Mouse (Mus musculus) heart, adult 8-10 months (tissue): ENCODE results near the gene Asb18. TPM values are rescaled to one million over a fixed set of nuclear protein-coding genes. Genes with fewer than 3 reads are reported as not detected.
A peak's percentile ranks its signal among the peaks of the same experiment; 100 is the strongest.

Experiments used
- DNase-seq: peaks from one replicate; pipeline ENCODE4 v3.0.0; 2022; ENCODE audit warnings: low spot score
- total RNA-seq, 4 experiments: library from RNA; stranded (reverse); gene quantifications; 2 replicates each; pipeline ENCODE4 v1.2.4; 2022

Asb18 gene
- total RNA-seq, result 10 to 100 TPM; 16.3 to 27.3 (median 23.7) TPM

DNA sequence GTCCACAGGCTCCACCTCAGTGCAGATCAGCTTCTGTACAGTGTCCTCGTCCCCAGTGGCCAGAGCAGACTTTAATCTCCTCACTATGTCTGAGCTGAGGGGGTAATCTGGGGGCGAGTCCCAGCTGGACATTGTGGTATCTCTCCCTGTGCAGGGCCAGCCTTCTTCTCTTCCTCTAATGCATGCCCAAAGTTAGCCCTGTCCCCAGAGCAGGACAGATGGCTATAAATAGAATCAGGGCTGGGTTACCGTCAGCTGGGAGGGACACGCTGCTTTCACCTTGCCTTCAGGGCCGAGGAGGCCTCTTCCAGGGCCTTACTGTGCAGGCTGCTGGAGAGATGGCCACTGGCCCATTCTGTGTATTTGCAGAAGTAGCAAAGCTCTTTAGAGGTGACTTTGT lies at the start of gene Asb18:
TSS of gene Asb18 (minus strand) at position 221 of the 400 bp plus-strand sequence.
- DNase-seq, result no peak

DNA sequence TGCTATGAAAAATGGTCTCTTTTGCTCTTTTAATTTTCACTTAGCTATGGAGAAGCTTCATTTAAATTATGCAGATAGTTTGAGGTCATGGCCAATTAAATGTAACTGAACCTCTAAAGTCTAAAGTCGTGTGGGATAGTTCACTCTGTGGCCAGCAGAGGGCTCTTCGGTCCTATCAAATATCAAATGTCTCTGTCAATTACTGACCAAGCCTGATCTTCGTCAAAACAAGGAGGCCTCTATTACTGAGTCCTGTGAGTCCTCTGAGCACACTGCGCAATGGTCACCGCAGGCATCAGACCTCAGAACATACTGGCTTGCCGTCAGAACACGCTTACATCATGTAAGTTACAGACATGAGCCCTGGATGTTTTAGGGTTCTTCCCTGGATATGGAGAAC lies 46.1 kb upstream of the Asb18 start:
- peak; percentile 70 for DNase-seq

DNA sequence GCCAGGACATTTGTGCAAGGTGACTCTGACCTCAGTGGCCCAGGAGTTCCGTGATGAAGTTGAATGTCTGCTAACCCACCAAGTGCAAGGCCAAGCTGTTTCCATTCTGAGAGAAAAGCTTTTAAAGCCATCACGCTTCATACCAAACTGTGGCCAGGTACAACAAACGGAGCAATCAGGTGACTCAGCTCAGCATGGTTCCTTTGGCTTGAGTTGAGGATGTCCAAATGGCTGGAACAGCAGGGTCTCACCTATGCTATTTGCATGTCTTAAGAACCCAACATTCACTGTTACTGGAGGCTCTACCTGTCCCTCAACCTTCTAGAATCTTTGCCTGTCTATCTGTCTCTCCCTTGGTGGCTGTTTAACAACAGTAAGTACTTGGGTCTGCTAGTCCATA lies 45.6 kb upstream of the Asb18 start:
- DNase-seq, result no peak

DNA sequence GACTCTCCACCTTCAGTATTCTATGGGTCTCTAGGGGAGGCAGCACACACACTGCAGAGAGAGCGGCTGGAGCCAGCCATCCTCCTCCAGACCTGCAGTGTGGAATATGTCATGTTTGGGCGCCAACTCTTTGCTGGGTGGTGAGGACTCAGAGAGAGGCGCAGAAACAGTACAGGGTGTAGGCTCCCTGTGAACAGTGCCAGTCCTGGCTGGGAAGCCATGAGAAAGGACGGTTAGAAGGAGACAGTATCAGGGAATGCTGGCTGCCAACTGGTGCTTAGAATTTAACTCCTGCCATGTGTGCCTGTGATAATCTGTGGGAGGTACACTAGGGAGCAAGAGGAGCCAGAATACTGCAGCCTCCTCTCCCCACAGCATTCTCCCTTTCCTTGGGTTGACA lies 40.5 kb upstream of the Asb18 start:
- DNase-seq, result no peak

DNA sequence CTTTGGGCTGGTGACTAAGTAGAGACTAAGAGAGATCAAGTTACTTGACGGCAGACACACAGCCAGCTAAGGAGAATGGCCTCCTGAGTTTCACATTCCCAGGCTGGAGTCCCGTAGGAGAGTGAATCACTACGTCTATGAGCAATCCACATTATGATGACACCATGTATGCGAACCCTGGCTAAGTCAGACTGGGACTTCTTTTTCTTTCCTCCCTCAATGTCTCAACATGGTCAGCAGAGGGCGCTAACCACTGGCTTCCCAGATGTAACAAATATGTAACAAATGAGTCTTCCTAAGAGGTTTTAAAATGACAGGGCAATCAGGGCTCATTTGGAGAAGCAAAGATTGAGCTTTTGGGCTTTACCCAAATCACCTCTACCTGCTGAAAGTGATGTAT lies 36.9 kb upstream of the Asb18 start:
- DNase-seq, result peak; percentile 37

DNA sequence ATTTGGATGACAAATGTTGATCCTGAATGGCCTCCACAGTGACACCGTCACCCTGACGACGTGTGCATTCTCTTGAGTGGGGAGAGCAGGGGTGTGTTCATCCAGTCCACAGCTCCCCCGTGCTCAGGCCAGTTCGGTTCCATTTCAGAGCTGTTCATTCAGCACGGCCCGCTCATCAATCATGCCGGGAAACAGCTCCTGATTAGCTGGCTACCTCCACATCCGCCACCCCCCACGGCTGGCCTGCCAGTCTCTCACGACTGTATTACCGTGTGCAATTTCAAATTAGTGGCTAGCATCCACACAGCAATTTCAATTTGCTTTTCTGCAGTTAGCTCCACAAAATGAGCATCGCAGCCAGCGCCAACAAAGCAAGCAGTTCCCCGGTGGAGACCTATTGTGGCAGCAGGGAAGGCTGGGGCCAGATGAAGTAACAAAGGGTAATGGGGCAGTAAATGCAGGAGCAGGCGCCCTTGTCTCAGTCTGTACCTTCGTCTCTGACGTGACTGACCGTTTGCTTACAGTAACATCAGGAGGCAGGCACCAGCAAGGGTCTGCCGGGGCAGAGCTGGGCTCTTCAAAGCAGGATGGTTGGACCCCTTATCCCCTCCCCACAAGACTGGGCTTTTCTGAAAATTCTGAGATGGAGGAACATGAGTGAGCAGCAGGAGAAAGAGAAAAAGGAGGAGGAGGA lies 35.7 kb upstream of the Asb18 start:
- no peak for DNase-seq

DNA sequence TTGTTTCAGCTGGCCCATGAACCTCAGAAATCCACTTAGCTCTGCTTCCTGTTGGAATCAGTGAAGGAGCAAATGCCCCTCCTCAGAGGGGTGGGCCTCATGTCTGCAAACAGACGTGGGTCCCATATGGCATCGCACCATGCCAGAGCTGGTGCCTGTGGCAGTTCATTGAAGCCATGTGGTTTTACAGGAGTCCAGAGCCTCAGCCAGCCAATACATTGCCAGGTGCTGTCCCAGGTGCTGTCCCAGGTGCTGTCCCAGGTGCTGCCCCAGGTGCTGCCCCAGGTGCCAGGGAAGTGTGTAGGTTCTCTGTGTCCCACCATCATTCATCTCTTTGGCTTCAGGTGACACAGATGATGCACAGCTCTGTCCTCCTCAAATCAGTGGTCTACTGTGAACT lies 13.8 kb upstream of the Asb18 start:
- no peak for DNase-seq

DNA sequence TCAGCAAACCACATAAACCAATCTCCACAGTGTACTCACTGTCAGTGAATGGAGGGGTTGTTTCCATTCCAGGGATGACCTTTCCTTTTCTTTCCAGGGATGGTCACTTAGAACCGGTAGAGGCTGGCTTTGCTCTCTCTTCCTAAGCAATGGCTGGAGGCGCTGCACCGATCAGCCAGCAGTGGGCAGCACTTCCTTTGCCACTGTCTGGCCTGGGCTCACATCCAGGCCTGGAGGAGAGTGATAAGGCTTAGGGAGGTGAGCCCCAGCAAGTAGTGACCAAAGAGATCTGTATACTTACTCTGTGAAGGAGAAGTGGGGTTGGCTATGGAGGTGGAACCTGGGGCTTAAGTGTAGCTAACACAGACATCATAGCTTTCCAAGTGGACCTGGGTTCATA lies 12.5 kb upstream of the Asb18 start:
- DNase-seq, result no peak

DNA sequence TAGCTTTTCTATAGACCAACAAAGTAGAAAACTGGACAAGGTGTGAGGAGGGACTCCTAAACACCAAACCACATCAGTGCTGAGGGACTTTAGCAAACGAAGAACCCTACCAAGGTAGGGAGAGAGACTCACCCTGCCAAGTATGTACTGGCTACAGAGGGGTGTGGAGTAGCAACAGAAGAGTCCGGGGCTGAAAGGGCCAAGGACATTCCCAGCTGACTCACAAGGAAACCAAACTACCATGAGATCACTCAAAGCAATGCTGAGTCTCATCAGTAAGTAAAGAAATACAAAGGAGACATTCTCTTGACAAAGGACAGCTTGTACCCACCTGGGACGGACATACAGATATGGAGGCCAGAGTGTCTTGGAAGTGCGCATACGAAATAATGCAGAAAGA lies 5.9 kb upstream of the Asb18 start:
- DNase-seq, result no peak

DNA sequence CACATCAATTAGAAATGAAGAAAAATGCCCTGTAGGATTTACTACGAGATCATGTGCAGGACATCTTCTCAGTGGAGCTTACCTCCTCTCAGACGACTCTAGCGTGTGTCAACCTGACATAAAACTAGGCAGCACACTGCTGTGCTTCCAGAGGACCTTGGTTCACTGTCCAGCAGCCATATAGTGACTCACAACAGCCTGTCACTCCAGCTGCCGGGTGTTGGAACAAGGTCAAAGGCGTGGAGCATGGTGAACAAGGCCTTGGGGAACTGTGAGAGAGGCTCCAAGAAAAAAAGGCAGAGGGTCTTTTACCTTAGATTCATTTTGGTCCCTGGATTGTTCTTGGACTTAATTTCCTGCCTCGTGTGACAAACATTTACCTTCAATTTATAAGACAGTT lies 3.6 kb upstream of the Asb18 start:
- no peak for DNase-seq

DNA sequence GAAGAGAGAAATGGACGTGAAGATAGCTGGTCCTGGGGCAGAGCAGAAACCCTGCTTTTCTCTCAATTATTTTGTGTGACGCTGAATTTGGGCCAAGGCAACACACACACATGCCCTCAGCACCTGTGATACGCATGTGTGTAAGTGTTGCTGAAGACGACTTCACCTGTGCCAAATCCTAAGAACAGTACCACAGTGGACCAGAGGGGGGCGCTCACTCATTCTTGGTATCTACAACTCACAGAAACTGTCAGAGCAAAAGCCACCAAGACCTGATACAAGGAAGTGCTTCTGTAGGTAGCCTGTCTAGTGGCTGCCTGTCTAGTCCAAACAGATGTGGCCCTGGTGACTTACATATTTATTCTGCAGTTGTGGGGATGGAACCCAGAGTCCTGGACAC lies 1.2 kb downstream of the Asb18 start:
- no peak for DNase-seq

DNA sequence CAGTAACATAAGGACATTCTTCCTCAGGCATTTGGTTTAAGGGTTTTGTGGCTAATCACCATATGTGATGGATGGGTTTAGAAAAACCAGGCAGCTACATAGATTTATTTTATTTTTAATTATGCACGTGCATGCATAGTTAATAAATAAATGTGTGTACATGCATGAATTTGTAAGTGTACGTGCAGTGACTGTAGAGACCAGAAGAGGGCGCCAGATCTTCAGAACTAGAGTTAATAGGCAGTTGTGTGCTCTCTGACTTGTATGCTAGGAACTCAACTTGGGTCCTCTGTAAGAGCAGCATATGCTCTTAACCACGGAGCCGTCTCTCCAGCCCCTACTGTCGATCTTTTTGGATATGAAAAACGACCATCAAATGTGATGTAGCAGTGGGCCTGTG lies 1.6 kb downstream of the Asb18 start:
- no peak for DNase-seq

DNA sequence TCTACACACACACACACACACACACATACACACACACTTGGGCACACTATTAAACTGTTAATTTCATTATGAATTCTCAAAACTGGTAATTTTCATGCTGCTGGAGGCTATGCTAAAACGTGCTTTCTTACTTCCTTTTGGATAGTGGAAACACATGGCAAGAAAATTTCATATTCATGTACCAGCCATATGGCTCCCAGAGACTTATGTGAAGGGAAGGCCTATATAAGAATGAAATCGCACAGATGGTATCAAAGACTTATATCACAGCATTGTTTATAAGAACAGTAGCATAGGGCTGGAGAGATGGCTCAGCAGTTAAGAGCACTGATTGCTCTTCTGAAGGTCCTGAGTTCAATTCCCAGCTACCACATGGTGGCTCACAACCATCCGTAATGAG lies 2.3 kb downstream of the Asb18 start:
- DNase-seq, result no peak

DNA sequence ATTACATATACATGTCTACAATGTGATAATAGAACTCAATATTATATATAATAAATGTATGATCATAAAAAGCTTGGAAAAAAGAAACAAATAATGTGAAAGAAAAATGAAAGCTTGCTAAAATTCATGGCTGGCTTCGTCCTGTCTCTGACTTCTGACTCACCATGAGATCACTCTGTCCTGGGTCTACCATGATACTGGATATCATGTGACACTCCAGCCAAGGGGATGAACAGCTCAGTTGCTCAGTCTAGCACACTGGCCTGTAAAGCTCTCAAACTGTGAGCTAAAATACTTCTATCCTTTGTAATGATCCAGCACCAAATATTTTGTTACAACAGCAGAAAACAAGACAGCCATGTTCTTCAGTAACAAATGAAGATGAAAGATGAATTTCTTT lies 4.4 kb downstream of the Asb18 start:
- no peak for DNase-seq

DNA sequence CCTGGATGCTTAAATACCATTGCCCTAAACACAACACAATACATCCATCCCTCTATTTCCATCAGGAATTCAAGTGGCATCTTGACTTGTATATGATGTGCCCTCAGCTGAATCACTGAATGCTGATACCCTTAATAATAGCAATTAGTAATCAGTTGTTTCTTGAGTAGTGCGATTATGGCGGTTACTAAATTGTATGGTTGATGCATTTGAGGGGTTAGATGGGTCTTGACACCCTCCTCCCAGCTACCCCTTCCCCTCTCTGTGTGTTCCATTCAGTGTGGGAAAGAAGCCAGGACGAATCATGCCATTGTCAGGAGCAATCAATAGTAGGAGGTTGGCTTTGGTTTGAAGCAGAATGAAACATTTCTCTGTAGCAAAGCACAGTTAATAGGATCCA lies 5.3 kb downstream of the Asb18 start:
- no peak for DNase-seq

DNA sequence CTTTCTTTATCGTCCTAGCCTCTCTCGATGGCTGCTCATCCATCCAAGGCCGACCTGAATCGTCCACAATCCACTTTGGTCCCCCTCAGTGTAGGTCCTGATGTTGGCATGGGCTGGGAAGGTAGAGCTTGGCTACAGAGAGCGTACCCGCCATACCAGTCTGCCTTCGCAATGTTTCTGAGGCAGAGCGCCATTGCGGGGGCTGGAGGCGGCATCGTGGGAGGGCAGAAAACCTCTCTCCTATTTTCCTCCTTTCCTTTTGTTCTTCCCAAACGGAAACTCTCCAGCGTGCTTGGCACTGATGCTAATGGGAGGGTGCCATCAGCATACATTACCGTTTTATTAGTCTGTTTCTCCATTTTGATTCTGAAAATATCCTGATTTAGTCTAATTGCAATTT lies 7.8 kb downstream of the Asb18 start:
- no peak for DNase-seq

DNA sequence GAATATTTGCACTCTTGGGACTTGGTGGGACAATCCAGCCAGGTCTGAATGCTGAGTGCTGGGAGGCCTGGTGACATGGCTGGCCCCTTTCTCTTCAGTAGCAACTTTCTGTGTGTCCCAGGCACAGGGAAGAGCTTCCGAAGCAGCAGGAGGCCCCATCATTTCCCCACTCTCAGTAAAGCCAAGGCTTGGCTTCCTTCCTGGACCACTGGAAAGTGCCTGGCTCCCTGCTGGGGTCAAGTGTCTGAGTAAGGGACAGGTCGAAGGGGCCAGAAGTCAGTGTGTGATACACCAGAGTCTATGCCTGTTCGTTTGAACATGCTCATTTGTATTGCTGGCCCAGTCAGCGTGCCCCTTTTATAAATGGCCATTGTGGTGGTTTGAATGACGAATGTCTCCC lies 13.5 kb downstream of the Asb18 start:
- DNase-seq, result no peak

DNA sequence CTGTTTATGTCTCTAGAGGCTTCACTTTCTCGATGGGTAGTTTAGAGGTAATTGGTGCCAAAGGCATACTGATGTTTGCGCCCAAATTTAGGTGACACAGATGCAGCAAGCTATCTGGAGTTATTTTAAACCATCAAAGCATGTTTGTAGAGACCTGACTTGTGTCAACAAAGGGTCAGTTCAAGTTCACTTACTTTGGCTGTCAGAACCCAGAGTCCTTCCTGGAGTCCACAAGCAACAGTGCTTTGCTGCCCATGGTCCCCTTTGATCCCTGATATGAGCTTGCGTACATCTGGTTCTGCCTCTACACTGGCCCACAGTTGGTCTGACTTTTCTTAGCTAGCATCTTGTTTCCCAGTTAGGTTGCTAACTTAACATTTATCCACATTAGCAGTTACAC lies 14.6 kb downstream of the Asb18 start:
- DNase-seq, result peak; percentile 31

DNA sequence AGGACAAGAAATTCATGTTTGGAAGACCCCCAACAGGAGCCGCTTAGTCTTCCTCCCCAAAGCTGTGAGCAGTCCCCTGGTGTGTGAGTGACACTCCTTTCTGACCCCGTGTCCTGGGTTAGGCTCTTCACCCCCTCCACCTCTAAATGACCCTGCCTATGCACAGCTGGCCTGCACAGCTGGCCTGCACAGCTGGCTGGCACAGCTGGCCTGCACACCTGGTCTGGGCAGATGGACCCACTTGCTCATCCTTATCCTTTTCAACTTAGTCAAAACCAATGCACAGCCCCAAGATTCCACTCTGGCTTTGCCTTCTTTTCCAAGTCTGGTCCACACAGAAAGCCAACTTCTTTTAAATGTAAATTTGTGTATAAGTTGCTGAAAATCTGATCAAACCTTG lies 15.8 kb downstream of the Asb18 start:
- DNase-seq, result no peak

DNA sequence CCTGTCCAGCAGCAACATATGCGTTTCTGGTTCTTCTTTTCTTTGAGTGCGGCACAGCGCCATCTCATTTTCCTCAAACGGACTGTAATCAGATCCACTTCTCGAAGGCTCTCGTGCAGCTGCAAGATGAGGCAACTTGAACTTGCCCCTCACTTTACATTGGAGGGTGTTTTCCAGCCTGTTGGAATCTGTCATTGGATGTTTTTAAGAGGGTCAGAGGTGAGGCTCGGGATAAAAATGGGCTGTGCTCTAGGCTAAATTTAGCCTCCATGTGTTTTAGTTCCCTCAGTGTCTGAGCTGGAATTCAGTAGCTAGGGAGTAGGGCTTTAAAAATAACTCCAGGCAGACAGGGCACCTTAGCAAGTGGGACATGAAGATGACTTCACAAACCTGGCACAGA lies 16.4 kb downstream of the Asb18 start:
- DNase-seq, result peak; percentile 55

DNA sequence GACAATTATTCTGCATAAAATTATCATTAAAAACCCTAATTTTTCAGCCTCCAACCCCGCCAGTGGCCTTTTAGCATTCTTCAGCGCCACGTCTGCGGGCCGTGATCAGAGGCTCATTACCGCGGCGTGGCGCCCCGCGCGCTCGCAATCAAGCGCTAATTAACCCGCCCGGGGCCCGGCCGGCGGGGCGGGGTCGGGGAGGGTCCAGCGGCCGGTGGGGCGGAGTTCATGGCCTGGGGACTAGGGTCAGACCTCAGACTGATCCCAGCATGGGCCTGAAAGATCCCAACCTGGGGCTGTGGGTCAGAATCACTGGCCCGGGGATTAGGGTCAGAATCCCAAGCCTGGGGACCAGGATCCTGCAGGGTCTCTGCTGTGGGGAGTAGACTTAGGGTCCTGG lies 22.2 kb downstream of the Asb18 start:
- DNase-seq, result no peak

DNA sequence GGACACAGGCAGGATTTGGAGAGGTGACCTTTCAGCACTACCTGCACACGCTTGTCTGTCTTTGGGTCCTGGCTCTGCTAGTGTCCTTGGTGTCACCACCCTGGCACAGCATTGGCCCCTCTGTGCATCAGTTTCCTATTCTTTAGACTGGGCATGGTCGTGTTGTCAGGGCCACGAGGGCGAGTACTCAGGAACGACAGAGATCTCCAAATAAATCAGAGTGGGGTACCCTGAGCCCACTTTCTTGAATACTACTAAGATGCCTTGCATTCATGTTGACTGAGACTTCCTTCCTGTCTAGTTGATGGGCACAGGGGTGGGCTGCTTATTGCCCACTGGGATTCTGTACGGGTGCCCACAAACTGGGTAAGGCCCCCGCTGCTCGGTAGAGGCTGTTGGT lies 37.2 kb downstream of the Asb18 start:
- DNase-seq, result no peak

DNA sequence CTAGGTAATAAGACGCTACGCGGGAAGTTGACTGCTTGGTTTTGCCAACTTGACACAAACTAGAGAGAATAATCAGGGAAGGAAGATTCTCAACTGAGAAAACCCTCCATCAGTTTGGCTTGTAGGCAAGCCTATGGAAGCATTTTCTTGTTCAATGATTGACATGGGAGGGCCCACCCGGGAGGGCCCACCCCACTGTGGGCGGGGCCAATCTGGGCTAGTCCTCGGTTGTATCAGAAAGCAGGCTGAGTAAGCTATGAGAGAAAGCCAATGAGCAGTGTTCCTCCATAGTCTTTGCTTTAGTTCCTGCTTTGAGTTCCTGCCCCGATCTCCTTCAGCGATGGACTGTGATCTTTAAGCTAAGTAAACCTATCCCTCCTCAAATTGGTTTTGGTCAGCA lies 38.1 kb downstream of the Asb18 start:
- DNase-seq, result no peak

DNA sequence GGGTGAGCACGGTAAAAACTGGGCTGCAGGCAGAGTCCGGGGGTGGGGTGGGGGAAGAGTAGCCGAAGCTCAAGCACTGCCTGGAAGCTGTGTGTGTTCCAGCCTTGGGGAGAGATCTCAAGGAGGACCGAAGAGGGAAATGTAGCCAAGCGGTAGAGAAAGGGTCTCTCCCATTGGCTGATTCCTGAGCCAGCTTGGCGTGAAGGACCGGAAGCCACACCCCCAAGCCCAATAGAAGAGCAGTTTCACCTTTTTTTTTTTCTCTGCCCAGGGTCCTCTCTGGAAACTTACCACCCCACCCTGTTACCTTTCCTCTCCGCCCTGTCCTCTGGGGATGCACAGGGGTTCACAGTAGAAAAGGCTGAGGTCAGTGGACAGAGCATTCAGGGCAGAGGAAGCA lies 39.9 kb downstream of the Asb18 start:
- no peak for DNase-seq
